Mouse (Mus musculus) hindbrain, embryonic 10.5 days (tissue): ENCODE measurements around the gene Kif23. TPM values are rescaled to one million over a fixed set of nuclear protein-coding genes. Genes with fewer than 3 reads are reported as not detected.
A peak's percentile ranks its signal among the peaks of the same experiment; 100 is the strongest.

Experiments
- DNase-seq: peaks from one replicate; pipeline ENCODE4 v3.0.0-alpha.2; 2017; ENCODE audit warnings: low spot score
- H3K27ac ChIP-seq: fragments of 300-500 bp; sonication (generic); 2 replicates; pipeline ENCODE4 v1.5.1; 2016; ENCODE audit warnings: mild to moderate bottlenecking, moderate library complexity
- H3K27me3 ChIP-seq: fragments of 300-500 bp; sonication (generic); 2 replicates; pipeline ENCODE4 v1.6.1; 2016; ENCODE audit warnings: mild to moderate bottlenecking; ENCODE audit not compliant: poor library complexity, insufficient read depth, severe bottlenecking
- H3K36me3 ChIP-seq: fragments of 300-500 bp; sonication (generic); 2 replicates; pipeline ENCODE4 v1.6.1; 2016; ENCODE audit warnings: mild to moderate bottlenecking, moderate library complexity
- H3K4me1 ChIP-seq: fragments of 300-500 bp; sonication (generic); replicated peaks from 2 replicates; pipeline ENCODE4 v1.6.1; 2016; ENCODE audit warnings: mild to moderate bottlenecking
- H3K4me3 ChIP-seq: fragments of 300-500 bp; sonication (generic); 2 replicates; pipeline ENCODE4 v1.5.1; 2016; ENCODE audit warnings: mild to moderate bottlenecking, moderate library complexity
- H3K9me3 ChIP-seq: fragments of 300-500 bp; sonication (generic); 2 replicates; pipeline ENCODE4 v1.6.1; 2016; ENCODE audit warnings: mild to moderate bottlenecking, moderate library complexity
- WGBS: fragments of 180-500 bp; shearing (Covaris S2); methylation state at CpG from one replicate; pipeline ENCODE4 v1.1.7; 2016; 5-methylcytosine and 5-hydroxymethylcytosine counted together
- polyA plus RNA-seq: library from polyadenylated mRNA; unstranded; fragments of >200 nt; fragmentation: Nextera tagmentation; extraction: Ambion mirVana; gene quantifications from 2 replicates; pipeline ENCODE4 v1.2.1, GENCODE M21; 2016

The Kif23 gene
- polyA plus RNA-seq, 1 experiment from 2014 or later, result 75.7 TPM

DNA sequence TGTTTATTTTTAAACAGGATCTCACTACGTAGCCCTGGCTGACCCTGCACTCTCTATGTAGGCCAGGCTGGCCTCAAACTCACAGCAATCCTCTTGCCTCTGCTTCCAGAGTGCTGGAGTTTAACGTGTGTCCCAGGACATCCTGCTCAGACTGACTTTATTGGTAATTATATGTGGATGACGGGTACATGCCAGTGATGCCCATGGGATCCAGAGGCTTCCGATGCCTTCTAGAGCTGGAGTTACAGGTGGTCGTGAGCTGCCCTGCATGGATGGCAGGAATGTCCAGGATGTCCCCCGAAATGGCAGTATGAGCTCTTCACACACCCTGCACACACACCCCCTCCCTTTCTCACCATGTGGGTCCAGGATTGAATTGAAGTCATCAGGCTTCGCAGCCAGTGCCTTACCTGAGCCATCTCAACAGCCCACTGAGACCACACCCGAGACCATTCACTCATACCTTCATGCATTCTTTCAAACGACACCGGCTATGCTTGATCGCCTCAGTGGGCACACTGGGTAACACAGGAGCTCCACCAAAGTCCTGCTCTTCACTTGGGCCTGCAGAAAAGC lies 37.7 kb downstream of the Kif23 start:
- Histone ChIP-seq H3K9me3 (no peaks in the 10 kb centered on the region), H3K4me1 (peaks cover 29% of the 10 kb centered on the region), H3K27me3 (no peaks in the 10 kb centered on the region), H3K4me3 (no peak overlapping the region), H3K36me3 (peaks cover 36% of the 10 kb centered on the region), H3K27ac (no peak overlapping the region)
- DNase-seq, result no peak
- 90% methylated on average over 11 of the region's 11 CpGs for WGBS

DNA sequence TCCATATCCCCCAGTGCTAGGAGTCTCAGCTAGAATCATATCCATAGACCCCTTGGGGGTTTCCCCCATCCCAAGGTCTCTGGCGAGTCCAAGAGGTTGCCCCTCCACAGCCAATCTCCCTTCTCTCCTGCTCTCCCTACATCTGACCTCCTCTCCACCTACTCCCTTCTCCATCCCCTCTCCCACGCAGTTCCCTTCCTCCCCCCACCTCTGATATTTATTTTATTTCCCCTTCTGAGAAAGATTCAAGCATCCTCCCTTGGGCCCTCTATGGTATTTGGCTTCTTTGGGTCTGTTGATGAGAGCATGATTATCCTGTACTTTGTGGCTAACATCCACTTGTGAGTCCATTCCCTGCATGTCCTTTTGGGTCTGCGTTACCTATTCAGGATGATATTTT lies 38.2 kb downstream of the Kif23 start:
- Histone ChIP-seq H3K9me3 (no peaks in the 10 kb centered on the region), H3K36me3 (peaks cover 34% of the 10 kb centered on the region), H3K4me3 (no peak overlapping the region), H3K27ac (no peak overlapping the region), H3K27me3 (no peaks in the 10 kb centered on the region), H3K4me1 (peaks cover 30% of the 10 kb centered on the region)
- DNase-seq, result no peak
- 82% methylated on average over 3 of the region's 3 CpGs for WGBS

DNA sequence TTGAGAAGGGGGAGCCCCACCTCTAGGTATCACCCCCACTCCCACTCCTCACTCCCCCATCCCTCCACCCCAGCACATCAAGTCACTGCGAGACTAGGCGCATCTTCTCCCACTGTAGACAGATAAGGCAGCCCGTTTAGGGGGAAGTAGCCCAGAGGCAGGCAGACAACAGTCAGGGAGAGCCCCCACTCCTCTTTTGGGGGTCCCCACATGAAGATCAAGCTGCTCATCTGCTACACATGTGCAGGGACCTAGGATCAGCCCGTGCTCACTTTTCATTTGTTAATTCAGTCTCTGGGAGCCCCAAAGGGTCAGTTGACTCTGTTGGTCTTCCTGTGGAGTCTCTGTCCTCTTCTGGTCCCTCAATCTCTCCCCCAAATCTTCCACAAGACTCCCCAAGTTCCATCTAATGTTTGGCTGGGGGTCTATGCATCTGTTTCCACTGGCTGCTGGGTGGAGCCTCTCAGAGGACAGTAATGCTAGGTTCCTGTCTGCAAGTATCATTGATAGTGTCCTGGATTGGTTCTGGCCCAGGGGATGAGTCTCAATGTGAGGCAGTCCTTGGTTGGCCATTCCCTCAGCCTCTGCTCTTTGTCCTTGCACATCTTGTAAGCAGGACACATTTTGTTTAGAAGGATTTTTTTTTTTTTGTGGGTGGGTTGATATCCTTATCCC lies 38.8 kb downstream of the Kif23 start:
- WGBS, result 86% methylated on average over 4 of the region's 4 CpGs
- peaks cover 24% of the 10 kb centered on the region for H3K4me1 ChIP-seq
- no peak overlapping the region for H3K4me3 ChIP-seq
- DNase-seq, result no peak
- no peaks in the 10 kb centered on the region for H3K9me3 ChIP-seq
- H3K27me3 ChIP-seq, result no peaks in the 10 kb centered on the region
- H3K27ac ChIP-seq, result no peak overlapping the region
- peaks cover 28% of the 10 kb centered on the region for H3K36me3 ChIP-seq

DNA sequence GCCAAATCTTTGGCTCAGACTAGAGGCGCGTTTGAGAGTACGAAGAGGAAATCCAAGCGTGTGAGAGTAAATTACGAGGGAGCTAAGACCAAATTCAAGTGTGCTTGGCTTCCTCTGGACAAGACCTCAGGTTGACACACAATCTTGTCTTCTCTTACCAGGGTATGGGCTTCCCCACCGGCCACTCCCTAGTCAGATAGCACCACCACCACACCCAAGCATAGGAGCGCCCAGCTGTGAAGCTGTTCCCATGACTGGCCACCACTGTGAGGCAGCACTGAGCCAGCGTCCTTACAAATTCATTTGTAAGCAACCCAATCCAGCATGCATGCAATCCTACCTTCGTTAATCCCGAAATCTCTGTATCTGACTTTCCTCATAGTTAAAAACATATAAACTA lies 39.7 kb downstream of the Kif23 start:
- peaks cover 7% of the 10 kb centered on the region for H3K27me3 ChIP-seq
- peaks cover 20% of the 10 kb centered on the region for H3K36me3 ChIP-seq
- DNase-seq, result peak; percentile 38
- H3K4me1 ChIP-seq, result peaks cover 25% of the 10 kb centered on the region
- H3K4me3 ChIP-seq, result no peak overlapping the region
- H3K9me3 ChIP-seq, result no peaks in the 10 kb centered on the region
- WGBS, result 69% methylated on average over 10 of the region's 10 CpGs
- H3K27ac ChIP-seq, result no peak overlapping the region

DNA sequence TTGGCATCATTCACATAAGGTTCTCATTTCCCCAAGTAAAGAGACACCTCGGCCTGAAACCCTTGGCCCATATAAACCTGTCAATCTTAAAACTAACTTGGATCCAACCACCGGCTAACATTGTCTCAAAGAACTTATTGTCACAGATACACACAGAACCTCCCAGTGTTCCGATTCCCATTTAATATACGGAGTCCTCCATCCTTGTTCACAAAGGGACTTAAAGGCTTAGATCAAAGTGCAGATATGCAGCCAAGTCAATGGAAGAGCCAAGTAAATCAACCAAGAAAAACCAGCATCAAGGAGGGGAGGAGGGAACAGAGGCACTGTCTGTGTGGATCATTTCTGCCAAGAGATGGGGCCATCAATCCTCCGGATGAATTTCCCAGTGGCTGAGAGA lies 41.0 kb downstream of the Kif23 start:
- WGBS, result 77% methylated on average over 5 of the region's 5 CpGs
- no peak overlapping the region for H3K27ac ChIP-seq
- DNase-seq, result no peak

DNA sequence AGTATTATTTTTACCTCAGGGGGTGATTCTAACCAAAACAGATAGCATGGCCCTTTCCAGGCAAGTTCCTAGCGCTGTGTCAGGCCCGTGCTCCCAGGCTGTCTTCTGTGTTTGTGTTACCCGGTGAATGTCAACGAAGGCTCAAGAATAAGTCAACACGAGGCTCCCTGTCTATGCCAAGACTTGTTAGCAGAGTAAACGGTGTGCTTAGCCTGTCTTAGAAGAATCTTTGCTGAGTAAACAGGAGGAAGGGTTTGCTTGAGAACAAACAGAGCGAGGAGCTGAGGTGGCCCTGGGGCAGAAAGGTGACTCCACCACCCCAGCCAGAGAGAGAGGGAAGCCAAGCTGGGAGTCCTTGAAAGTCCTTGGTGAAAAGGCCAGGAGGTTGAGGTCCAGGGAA lies 42.4 kb downstream of the Kif23 start:
- H3K4me3 ChIP-seq, result no peak overlapping the region
- no peak for DNase-seq
- 59% methylated on average over 7 of the region's 7 CpGs for WGBS
- H3K36me3 ChIP-seq, result peaks cover 3% of the 10 kb centered on the region; the same call in 1 of the 2 replicates
- H3K27me3 ChIP-seq, result peaks cover 28% of the 10 kb centered on the region
- H3K9me3 ChIP-seq, result no peaks in the 10 kb centered on the region
- H3K4me1 ChIP-seq, result peaks cover 36% of the 10 kb centered on the region
- no peak overlapping the region for H3K27ac ChIP-seq

More for the DNA sequence above, 41.0 kb downstream of the Kif23 start:
- Histone ChIP-seq H3K27me3 (peaks cover 18% of the 10 kb centered on the region), H3K4me3 (no peak overlapping the region), H3K36me3 (peaks cover 6% of the 10 kb centered on the region; the same call in 1 of the 2 replicates), H3K9me3 (no peaks in the 10 kb centered on the region), H3K4me1 (peaks cover 31% of the 10 kb centered on the region)

DNA sequence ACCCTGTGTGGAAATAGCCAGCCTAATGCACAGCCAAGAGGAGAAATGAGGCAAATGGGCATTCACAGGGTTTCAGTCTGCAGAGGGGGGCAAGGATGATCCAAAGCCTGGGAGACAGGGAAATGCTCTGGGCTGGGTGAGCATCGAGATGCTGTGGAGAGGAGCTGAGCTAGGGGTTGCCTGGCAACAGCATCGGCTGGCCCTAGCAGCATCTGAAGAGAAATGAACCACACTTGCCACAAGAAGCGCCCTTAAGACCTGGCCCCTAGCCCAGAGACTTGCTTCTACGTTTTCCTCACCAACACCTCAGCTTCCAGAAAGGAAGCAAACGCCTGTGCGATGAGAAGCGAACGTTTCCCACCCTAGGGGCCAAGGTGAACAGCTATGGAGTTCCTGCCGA lies 44.1 kb downstream of the Kif23 start:
- 59% methylated on average over 9 of the region's 9 CpGs for WGBS
- Histone ChIP-seq H3K27me3 (peaks cover 35% of the 10 kb centered on the region), H3K36me3 (no peaks in the 10 kb centered on the region), H3K4me3 (no peak overlapping the region), H3K27ac (no peak overlapping the region), H3K9me3 (no peaks in the 10 kb centered on the region), H3K4me1 (peaks cover 36% of the 10 kb centered on the region)
- DNase-seq, result no peak

DNA sequence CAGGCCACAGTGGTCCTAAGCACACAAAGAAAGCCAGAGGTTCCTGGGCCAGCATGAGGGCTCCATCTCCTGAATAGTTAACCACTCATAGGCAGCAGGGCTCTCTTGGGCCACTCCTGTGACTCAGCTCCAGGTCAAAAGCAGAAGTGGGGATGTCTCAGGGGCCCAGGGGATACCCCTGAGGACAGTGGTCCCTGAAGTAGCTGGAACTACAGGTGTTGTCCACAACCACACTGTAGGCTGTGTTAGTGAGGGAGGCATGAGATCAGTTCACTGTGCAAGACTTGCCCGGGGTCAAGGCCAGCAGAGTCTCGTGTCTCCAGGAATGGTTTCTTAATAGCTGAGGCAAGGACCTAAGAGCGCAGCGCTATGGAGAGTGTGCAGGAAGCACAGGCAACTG lies 45.0 kb downstream of the Kif23 start:
- Histone ChIP-seq H3K27ac (0 out of 2 replicates have a peak overlapping the region, but pooled peaks have one; percentile 1), H3K9me3 (no peaks in the 10 kb centered on the region), H3K4me1 (peaks cover 36% of the 10 kb centered on the region), H3K27me3 (peaks cover 40% of the 10 kb centered on the region), H3K36me3 (no peaks in the 10 kb centered on the region), H3K4me3 (no peak overlapping the region)
- no peak for DNase-seq
- WGBS, result 79% methylated on average over 4 of the region's 4 CpGs

DNA sequence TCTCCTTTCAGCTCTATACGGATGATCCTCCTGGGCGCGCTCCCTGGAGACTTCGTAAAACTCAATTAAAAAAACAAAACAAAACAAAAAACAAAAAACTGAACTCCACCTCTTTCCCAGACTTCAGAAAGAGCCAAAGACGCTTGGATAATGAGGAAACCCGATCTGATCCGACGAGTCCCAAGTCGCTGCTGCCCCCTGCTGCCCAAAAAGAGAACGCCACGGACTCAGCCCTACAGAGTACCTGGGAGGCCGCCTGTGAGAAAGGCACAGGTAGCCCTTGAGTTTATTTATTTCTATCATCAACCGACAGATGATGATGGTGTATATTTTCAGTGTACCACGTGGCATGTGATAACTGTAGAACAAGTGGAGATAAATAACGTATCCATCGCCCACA lies 46.8 kb downstream of the Kif23 start:
- H3K27me3 ChIP-seq, result peaks cover 53% of the 10 kb centered on the region
- no peak overlapping the region for H3K27ac ChIP-seq
- no peaks in the 10 kb centered on the region for H3K36me3 ChIP-seq
- H3K4me3 ChIP-seq, result peak overlapping the region; percentile 28; the same call in 1 of the 2 replicates
- peak; percentile 79 for DNase-seq
- peaks cover 42% of the 10 kb centered on the region for H3K4me1 ChIP-seq
- H3K9me3 ChIP-seq, result no peaks in the 10 kb centered on the region
- 6% methylated on average over 16 of the region's 16 CpGs for WGBS

DNA sequence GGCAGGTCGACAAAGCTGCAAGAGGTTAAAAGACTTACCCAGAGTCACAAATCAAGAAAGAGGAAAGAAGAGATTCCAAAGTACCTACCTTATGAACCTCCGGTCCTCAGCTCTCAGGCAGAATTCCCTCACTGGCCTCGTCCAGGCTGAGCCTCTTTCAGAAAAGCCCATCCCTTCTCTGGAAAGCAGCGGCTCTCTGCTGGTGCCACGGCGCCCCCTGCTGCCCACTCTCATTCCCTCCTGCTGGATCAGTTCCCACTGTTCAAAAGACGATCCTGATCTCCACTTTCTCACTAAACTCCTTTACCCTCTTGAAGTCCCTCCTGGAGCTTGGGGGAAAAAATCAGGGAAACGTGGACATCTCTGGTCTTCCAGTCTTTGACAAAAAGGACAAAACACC lies 48.2 kb downstream of the Kif23 start:
- WGBS, result 9% methylated on average over 8 of the region's 8 CpGs
- Histone ChIP-seq H3K27me3 (peaks cover 53% of the 10 kb centered on the region), H3K27ac (no peak overlapping the region), H3K9me3 (no peaks in the 10 kb centered on the region), H3K4me1 (peaks cover 32% of the 10 kb centered on the region), H3K4me3 (no peak overlapping the region), H3K36me3 (no peaks in the 10 kb centered on the region)
- DNase-seq, result peak; percentile 86

DNA sequence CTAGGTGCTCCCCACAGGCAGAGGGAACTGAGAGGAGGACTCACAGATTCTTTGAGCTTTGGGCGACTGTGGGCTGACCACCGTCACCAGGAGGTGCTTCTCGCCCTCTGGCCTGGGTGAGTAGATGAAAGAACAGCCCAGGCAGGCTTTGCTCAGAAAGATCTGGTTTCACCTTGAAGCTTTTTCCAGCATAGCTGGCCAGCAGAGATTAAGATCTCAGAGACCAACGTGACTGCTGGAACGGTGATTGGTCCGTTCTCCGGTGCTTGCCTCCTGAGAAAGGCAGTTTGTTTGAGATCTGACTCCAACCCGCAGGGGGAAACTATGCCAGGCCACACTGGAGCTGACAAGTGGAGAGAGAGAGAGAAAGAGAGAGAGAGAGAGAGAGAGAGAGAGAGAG lies 51.6 kb downstream of the Kif23 start:
- Histone ChIP-seq H3K36me3 (no peaks in the 10 kb centered on the region), H3K27ac (peak overlapping the region; percentile 18; the same call in 1 of the 2 replicates), H3K9me3 (no peaks in the 10 kb centered on the region), H3K4me3 (no peak overlapping the region), H3K27me3 (peaks cover 29% of the 10 kb centered on the region), H3K4me1 (peaks cover 20% of the 10 kb centered on the region; the same call in 1 of the 2 replicates)
- DNase-seq, result no peak
- 69% methylated on average over 8 of the region's 8 CpGs for WGBS

DNA sequence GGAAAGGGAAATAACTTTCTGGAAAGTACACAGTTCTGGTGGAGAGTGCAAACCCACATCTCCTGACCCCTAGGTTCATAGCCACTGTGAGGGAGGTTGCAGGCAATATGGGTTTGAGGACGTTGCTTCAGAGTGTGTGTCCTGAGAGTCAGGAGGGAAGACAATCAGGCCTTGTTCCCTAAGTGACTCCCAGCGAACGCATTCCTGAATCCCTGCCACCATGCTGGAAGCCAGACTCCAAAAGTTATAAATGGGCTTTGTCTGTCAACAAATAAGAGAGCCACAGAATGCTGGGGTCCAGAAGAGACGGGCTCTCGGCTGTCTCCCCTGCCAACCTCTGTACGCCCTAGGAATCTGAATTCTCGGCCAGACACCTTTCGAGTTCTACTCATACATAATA lies 56.7 kb downstream of the Kif23 start:
- no peak for DNase-seq
- WGBS, result 54% methylated on average over 8 of the region's 8 CpGs
- Histone ChIP-seq H3K36me3 (no peaks in the 10 kb centered on the region), H3K27me3 (peaks cover 13% of the 10 kb centered on the region), H3K4me1 (peaks cover 37% of the 10 kb centered on the region), H3K4me3 (no peak overlapping the region), H3K27ac (0 out of 2 replicates have a peak overlapping the region, but pooled peaks have one; percentile 3), H3K9me3 (no peaks in the 10 kb centered on the region)

DNA sequence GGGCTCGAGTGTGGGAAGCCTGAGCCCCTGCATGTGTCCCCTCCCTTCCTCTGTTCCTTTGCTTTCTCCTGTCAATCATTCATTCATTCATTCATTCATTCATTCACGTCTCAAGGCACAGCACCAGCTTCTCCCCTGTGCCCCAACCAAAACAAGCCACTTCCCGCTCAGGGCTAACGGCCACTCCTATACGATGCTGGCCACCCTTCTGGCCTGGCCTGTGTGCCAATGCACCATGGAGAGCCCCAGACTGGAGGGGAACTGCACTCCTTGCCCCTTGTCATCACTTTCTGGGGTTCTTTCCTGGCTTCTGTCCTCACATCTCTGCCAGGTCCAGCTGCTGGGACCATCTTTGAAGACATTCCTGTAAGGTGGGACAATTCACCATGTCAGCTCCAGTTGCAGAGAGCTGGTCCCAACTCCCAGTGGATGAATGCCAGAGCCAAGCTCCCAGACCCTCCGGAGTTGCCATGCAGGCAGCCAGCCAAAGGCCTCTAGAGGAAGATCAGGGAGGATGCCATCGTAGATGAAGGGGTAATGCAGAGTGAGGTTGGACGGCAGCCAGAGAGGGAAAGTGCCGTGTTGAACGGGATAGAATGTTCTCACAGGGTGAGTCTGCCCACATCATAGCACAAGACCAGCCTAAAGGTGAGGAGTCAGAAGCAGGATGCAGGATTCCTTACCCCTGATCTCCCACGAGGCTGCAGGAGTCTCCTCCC lies 58.8 kb downstream of the Kif23 start:
- 80% methylated on average over 11 of the region's 11 CpGs for WGBS
- Histone ChIP-seq H3K27me3 (peaks cover 14% of the 10 kb centered on the region), H3K36me3 (no peaks in the 10 kb centered on the region), H3K27ac (no peak overlapping the region; the same call in 1 of the 2 replicates), H3K9me3 (no peaks in the 10 kb centered on the region), H3K4me1 (peaks cover 45% of the 10 kb centered on the region), H3K4me3 (no peak overlapping the region)
- no peak for DNase-seq
